Mouse (Mus musculus) brain, adult 2 months (tissue): ENCODE results near the gene D330045A20Rik.
"Not testable (repeated sequence)": the region's sequence is repeated elsewhere in the genome, so short reads cannot be mapped to it uniquely, and the experiment has no call there.

Experiments
- DNase-seq: peaks from one replicate; pipeline ENCODE4 v3.0.0; 2011; ENCODE audit warnings: low read depth, low spot score

Gene D330045A20Rik

GRCm38 (mm10) chrX:139480022-139480894, at the start of gene D330045A20Rik:
Gene D330045A20Rik (plus strand): TSS chrX:139480367.
- DNase-seq = peak; percentile 35

GRCm38 (mm10) chrX:139432550-139432949, 47.6 kb upstream of the D330045A20Rik start:
- DNase-seq = peak; percentile 68

GRCm38 (mm10) chrX:139435202-139435601, 45.0 kb upstream of the D330045A20Rik start:
- no peak for DNase-seq

- not testable (repeated sequence) for DNase-seq
Observed at GRCm38 (mm10) chrX:139441057-139441456, 39.1 kb upstream of the D330045A20Rik start.

GRCm38 (mm10) chrX:139456812-139457211, 23.4 kb upstream of the D330045A20Rik start:
- no peak for DNase-seq

- DNase-seq = no peak
Observed at GRCm38 (mm10) chrX:139482083-139482482, 1.9 kb downstream of the D330045A20Rik start.

GRCm38 (mm10) chrX:139484974-139485373, 4.8 kb downstream of the D330045A20Rik start:
- no peak for DNase-seq

- no peak for DNase-seq
Observed at GRCm38 (mm10) chrX:139516156-139516555, 36.0 kb downstream of the D330045A20Rik start.

- no peak for DNase-seq
Observed at GRCm38 (mm10) chrX:139519251-139519650, 39.1 kb downstream of the D330045A20Rik start.

- no peak for DNase-seq
Observed at GRCm38 (mm10) chrX:139524303-139525091, 44.3 kb downstream of the D330045A20Rik start.

GRCm38 (mm10) chrX:139525724-139526123, 45.6 kb downstream of the D330045A20Rik start:
- DNase-seq = no peak

GRCm38 (mm10) chrX:139526984-139527383, 46.8 kb downstream of the D330045A20Rik start:
- no peak for DNase-seq

GRCm38 (mm10) chrX:139529678-139530077, 49.5 kb downstream of the D330045A20Rik start:
- no peak for DNase-seq

GRCm38 (mm10) chrX:139532293-139532692, 52.1 kb downstream of the D330045A20Rik start:
- DNase-seq = no peak

- DNase-seq = no peak
Observed at GRCm38 (mm10) chrX:139537641-139538397, 57.7 kb downstream of the D330045A20Rik start.

- DNase-seq = peak; percentile 16
Observed at GRCm38 (mm10) chrX:139543726-139544125, 63.6 kb downstream of the D330045A20Rik start.

- DNase-seq = peak; percentile 5
Observed at GRCm38 (mm10) chrX:139550456-139550855, 70.3 kb downstream of the D330045A20Rik start.

GRCm38 (mm10) chrX:139552090-139552489, 71.9 kb downstream of the D330045A20Rik start:
- no peak for DNase-seq

- DNase-seq = no peak
Observed at GRCm38 (mm10) chrX:139562255-139562924, 82.2 kb downstream of the D330045A20Rik start.

GRCm38 (mm10) chrX:139562925-139563461, 82.8 kb downstream of the D330045A20Rik start, which contains the start of gene Rnf128:
Gene Rnf128 (plus strand): TSS chrX:139563316.
- DNase-seq = no peak

GRCm38 (mm10) chrX:139570054-139570453, 89.9 kb downstream of the D330045A20Rik start:
- no peak for DNase-seq
